Mouse (Mus musculus): Measurements from ENCODE around the gene Car10. TPM values are rescaled to one million over a fixed set of nuclear protein-coding genes. Genes with fewer than 3 reads are reported as not detected.

Car10 gene
- polyA plus RNA-seq, 1 experiment from 2014 or later, result not detected

DNA sequence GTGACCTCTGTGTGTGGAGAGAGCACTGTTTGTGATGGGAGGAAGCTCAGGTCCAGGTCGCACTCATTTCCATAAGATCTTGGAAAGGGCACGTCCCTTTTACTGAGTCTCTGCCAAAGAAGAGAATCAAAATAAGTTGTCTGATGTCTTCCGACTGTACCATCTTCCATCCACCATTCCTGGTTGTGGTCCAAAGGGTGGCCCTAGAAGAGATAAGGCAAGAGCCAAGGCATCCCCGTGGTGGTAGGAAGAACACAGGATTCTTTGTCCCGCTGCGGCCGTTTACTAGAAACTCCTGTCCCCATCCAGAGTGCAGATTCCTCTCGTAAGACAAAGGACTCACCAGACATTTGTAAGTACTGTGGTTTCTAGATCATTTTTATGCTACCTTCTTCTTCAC lies 346.9 kb downstream of the Car10 start:
- no peak overlapping the region for H3K9ac ChIP-seq (ENCODE audit: low read depth, low read length)
- H3K4me3 ChIP-seq (replicated peaks; ENCODE audit: low read depth, low read length), result no peak overlapping the region
- no peaks in the 10 kb centered on the region for H3K27me3 ChIP-seq (ENCODE audit: insufficient read depth, low read length)
- no peak for DNase-seq (ENCODE audit: low spot score)
- TF ChIP-seq CTCF (IDR thresholded peaks at IDR 0.05; ENCODE audit: low read depth), result no peak
- no peaks in the 10 kb centered on the region for H3K9me3 ChIP-seq (replicated peaks; ENCODE audit: low read length)
- ATAC-seq (replicated peaks; ENCODE audit: low FRiP score, low read depth), result no peak
- 88% methylated on average over 8 of the region's 8 CpGs for WGBS
- no peaks in the 10 kb centered on the region for H3K4me1 ChIP-seq (replicated peaks; ENCODE audit: insufficient read depth, low read length)
- H3K27ac ChIP-seq, result no peak overlapping the region
- no peaks in the 10 kb centered on the region for H3K36me3 ChIP-seq (ENCODE audit: insufficient read depth, low read length)
- no peak overlapping the region for H3K4me2 ChIP-seq (ENCODE audit: low read length)

DNA sequence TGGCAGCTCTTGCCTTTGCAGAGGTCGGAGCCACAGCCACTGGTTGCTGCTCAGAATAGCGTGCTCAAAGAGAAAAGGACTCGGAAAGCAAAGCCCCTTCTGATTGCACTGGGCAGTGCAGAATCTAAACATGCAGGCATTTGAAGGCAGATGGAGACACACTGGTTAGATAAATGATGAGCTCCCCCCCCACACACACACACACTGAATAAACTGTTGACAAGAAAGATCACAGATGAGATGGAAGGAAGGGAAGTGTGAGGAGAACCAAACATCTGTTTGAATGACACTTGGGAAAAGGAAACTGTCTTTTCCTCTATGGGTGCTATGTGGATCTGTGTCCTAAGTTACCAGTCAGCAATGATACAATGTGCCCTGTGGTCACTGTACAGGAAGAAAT lies 349.7 kb downstream of the Car10 start:
- Histone ChIP-seq H3K9me3 (replicated peaks; ENCODE audit: low read length) (no peaks in the 10 kb centered on the region), H3K36me3 (ENCODE audit: insufficient read depth, low read length) (no peaks in the 10 kb centered on the region), H3K4me1 (replicated peaks; ENCODE audit: insufficient read depth, low read length) (no peaks in the 10 kb centered on the region), H3K4me3 (replicated peaks; ENCODE audit: low read depth, low read length) (no peak overlapping the region), H3K27me3 (ENCODE audit: insufficient read depth, low read length) (no peaks in the 10 kb centered on the region), H3K4me2 (ENCODE audit: low read length) (no peak overlapping the region), H3K27ac (no peak overlapping the region), H3K9ac (ENCODE audit: low read depth, low read length) (no peak overlapping the region)
- ATAC-seq (replicated peaks; ENCODE audit: low FRiP score, low read depth), result no peak
- 76% methylated on average over 3 of the region's 3 CpGs for WGBS
- no peak for TF ChIP-seq CTCF (IDR thresholded peaks at IDR 0.05; ENCODE audit: low read depth)
- DNase-seq (ENCODE audit: low spot score), result no peak

DNA sequence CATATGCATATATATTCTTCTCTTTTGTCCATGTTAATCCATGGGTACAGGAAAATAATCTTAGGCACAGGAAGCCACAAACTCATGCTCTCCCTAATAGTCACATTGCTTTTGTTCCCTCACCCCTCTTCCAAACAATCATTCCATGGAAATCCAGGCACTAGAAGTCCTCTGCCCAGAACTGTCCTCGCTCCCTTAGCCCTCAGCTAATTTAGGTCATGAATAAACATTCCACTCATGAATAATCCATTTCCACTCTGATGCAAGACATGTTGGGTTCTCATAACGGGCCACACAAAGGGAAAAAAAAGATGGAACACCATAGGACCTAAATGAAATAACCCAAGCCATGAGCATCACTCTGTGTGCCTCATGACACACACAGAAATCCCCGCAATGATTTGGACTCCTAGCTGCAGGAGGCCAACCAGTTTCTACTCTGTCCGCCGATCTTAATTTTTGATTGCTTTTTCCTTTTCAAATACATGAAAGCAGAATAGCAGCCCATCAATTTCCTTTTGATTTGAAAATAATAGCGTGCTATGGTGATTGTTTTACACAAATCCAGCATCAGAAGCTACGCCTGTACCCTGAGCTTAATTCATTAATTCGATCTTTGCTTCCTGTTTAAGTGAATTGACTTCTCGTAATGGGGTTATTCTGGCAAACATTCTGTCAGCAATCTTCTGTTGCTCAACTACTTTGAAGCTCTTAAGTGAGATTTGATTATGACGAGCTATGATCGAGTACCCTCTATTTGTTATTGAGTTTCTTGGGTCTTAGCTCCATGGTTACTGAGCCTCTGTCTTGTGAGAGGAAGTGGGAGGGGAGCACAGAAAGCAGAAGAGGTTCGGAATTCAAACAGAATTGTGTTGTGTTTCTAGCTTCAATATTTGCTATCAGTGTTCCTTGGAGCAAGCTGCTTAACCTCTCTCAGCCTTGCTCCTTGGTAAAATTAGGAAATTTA lies 350.7 kb downstream of the Car10 start:
- H3K4me3 ChIP-seq (replicated peaks; ENCODE audit: low read depth, low read length), result no peak overlapping the region
- no peak for TF ChIP-seq CTCF (IDR thresholded peaks at IDR 0.05; ENCODE audit: low read depth)
- H3K27me3 ChIP-seq (ENCODE audit: insufficient read depth, low read length), result no peaks in the 10 kb centered on the region
- no peak overlapping the region for H3K9ac ChIP-seq (ENCODE audit: low read depth, low read length)
- H3K36me3 ChIP-seq (ENCODE audit: insufficient read depth, low read length), result no peaks in the 10 kb centered on the region
- no peaks in the 10 kb centered on the region for H3K9me3 ChIP-seq (replicated peaks; ENCODE audit: low read length)
- ATAC-seq (replicated peaks; ENCODE audit: low FRiP score, low read depth) (no peak), DNase-seq (ENCODE audit: low spot score) (no peak)
- 82% methylated on average over 12 of the region's 12 CpGs for WGBS
- no peak overlapping the region for H3K4me2 ChIP-seq (ENCODE audit: low read length)
- H3K4me1 ChIP-seq (replicated peaks; ENCODE audit: insufficient read depth, low read length), result no peaks in the 10 kb centered on the region
- no peak overlapping the region for H3K27ac ChIP-seq

DNA sequence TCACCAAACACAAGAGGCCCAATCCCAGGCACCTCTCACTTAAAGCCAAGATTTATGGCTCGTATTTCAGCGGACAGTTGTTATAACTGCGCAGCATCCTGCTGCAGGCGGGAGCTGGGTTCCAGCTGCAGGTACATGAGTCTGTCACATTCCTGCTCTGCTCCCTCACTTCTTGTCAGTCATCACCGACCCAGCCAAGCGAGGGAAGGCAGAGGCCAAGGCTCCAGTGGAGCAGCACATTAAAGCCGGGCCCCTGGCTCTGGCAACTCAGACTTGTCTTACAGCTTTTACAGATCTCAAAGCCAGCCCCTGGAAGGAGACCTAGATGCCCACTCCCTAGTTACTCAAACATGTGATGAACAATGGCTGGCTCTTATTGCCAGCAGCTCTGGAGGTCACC lies 352.7 kb downstream of the Car10 start:
- Histone ChIP-seq H3K27me3 (ENCODE audit: insufficient read depth, low read length) (no peaks in the 10 kb centered on the region), H3K4me3 (replicated peaks; ENCODE audit: low read depth, low read length) (no peak overlapping the region), H3K4me2 (ENCODE audit: low read length) (no peak overlapping the region), H3K36me3 (ENCODE audit: insufficient read depth, low read length) (no peaks in the 10 kb centered on the region), H3K4me1 (replicated peaks; ENCODE audit: insufficient read depth, low read length) (no peaks in the 10 kb centered on the region), H3K9me3 (replicated peaks; ENCODE audit: low read length) (no peaks in the 10 kb centered on the region), H3K9ac (ENCODE audit: low read depth, low read length) (no peak overlapping the region), H3K27ac (no peak overlapping the region)
- ATAC-seq (replicated peaks; ENCODE audit: low FRiP score, low read depth), result peak; percentile 74
- no peak for TF ChIP-seq CTCF (IDR thresholded peaks at IDR 0.05; ENCODE audit: low read depth)
- DNase-seq (ENCODE audit: low spot score), result peak; percentile 6
- 29% methylated on average over 7 of the region's 7 CpGs for WGBS

DNA sequence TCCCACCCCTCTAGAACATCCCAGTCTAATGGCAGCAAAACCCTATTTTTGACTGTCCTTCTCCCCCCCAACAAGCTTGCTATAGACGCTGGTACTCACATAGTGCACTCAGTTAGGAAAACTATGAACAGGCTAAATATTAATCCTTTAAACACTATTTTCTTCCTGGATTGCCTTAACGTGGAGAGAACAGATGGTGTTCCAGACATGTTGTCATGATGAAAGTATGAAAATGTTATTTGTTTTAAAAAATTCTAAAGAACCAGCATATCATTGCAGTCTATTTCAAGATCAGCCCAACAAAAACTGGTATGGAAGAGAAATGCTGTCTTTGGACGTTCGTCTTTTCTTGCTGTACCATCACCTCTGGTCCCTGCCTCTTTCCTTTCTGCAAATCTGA lies 368.4 kb downstream of the Car10 start:
- no peak for TF ChIP-seq CTCF (IDR thresholded peaks at IDR 0.05; ENCODE audit: low read depth)
- WGBS, result 76% methylated on average over 4 of the region's 4 CpGs

DNA sequence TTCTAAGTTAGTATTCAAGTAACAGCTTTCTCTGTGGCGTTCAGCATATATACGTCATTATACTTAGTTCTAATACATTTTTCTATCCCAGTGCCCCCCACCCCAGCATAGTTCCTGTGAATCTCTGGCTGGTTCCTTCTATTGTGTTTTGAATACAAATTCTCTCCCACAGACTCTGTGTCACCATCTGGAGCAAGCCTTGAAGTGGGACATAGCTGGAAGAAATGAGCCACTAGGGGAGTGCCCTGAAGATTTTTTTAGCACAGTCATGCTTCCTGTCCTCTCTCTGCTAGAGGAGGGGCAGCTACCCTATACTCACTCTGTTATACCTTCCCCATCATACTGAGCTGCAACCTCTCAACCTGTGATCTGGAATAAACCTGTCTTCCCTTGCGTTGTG lies 369.9 kb downstream of the Car10 start:
- H3K4me2 ChIP-seq (ENCODE audit: low read length), result no peak overlapping the region
- H3K4me1 ChIP-seq (replicated peaks; ENCODE audit: insufficient read depth, low read length), result no peaks in the 10 kb centered on the region
- H3K36me3 ChIP-seq (ENCODE audit: insufficient read depth, low read length), result no peaks in the 10 kb centered on the region
- H3K9ac ChIP-seq (ENCODE audit: low read depth, low read length), result no peak overlapping the region
- no peaks in the 10 kb centered on the region for H3K9me3 ChIP-seq (replicated peaks; ENCODE audit: low read length)
- 75% methylated on average over 3 of the region's 3 CpGs for WGBS
- H3K4me3 ChIP-seq (replicated peaks; ENCODE audit: low read depth, low read length), result no peak overlapping the region
- TF ChIP-seq CTCF (IDR thresholded peaks at IDR 0.05; ENCODE audit: low read depth), result no peak
- H3K27ac ChIP-seq, result no peak overlapping the region
- no peak for DNase-seq (ENCODE audit: low spot score)
- no peaks in the 10 kb centered on the region for H3K27me3 ChIP-seq (ENCODE audit: insufficient read depth, low read length)
- ATAC-seq (replicated peaks; ENCODE audit: low FRiP score, low read depth), result no peak

More for the DNA sequence above, 368.4 kb downstream of the Car10 start:
- Histone ChIP-seq H3K4me2 (ENCODE audit: low read length) (no peak overlapping the region), H3K27ac (no peak overlapping the region), H3K36me3 (ENCODE audit: insufficient read depth, low read length) (no peaks in the 10 kb centered on the region), H3K4me3 (replicated peaks; ENCODE audit: low read depth, low read length) (no peak overlapping the region), H3K27me3 (ENCODE audit: insufficient read depth, low read length) (no peaks in the 10 kb centered on the region), H3K4me1 (replicated peaks; ENCODE audit: insufficient read depth, low read length) (no peaks in the 10 kb centered on the region), H3K9me3 (replicated peaks; ENCODE audit: low read length) (no peaks in the 10 kb centered on the region), H3K9ac (ENCODE audit: low read depth, low read length) (no peak overlapping the region)
- ATAC-seq (replicated peaks; ENCODE audit: low FRiP score, low read depth), result no peak
- DNase-seq (ENCODE audit: low spot score), result no peak

Data from kidney, postnatal 0 days (tissue).